Mouse (Mus musculus) adrenal gland, adult 2 months (tissue): Measurements from ENCODE around the gene Hipk4. TPM values are rescaled to one million over a fixed set of nuclear protein-coding genes. Genes with fewer than 3 reads are reported as not detected.

Experiments used
- polyA plus RNA-seq: library from polyadenylated mRNA; depleted of rRNA; stranded (reverse); fragments of >200 nt; gene quantifications from 2 replicates; pipeline ENCODE4 v1.2.3, GENCODE M21; 2012; rRNA removed
- total RNA-seq, 2 experiments: library from RNA; stranded (reverse); gene quantifications; 2 replicates each; pipeline ENCODE4 v1.2.3; 2021

Hipk4 gene
- total and polyA plus RNA-seq, 3 experiments = 0.21 to 0.82 (median 0.29) TPM

Other genes starting within 250 kb of the Hipk4 start
- gene Ltbp4, start 185.6 kb upstream of the Hipk4 start, total RNA-seq = 10 to 100 TPM; 70.3 to 94.7 TPM
- gene Ltbp4, start 185.6 kb upstream of the Hipk4 start, polyA plus RNA-seq = 253 and 263 TPM in 2 replicates
- 10 to 100 TPM; 11.3 to 22.5 TPM for gene Shkbp1, start 167.2 kb upstream of the Hipk4 start, total RNA-seq
- 60.8 and 74.5 TPM in 2 replicates for gene Shkbp1, start 167.2 kb upstream of the Hipk4 start, polyA plus RNA-seq
- 1 to 10 TPM in 1 of 2 experiments, not detected in 1; 6.3 TPM for gene Gm20479, start 165.8 kb upstream of the Hipk4 start, total RNA-seq
- gene Gm20479, start 165.8 kb upstream of the Hipk4 start, polyA plus RNA-seq = 0.28 TPM in 2 replicates
- gene Sptbn4, start 75.6 kb upstream of the Hipk4 start, total RNA-seq = 1 to 10 TPM; 1.5 to 1.9 TPM
- 0.84 and 2.3 TPM in 2 replicates for gene Sptbn4, start 75.6 kb upstream of the Hipk4 start, polyA plus RNA-seq
- 10 to 100 TPM; 48.4 to 51.1 TPM for gene Blvrb, start 75.3 kb upstream of the Hipk4 start, total RNA-seq
- gene Blvrb, start 75.3 kb upstream of the Hipk4 start, polyA plus RNA-seq = 70.2 and 86.2 TPM in 2 replicates
- 10 to 100 TPM; 11.6 to 21.0 TPM for gene Sertad3, start 49.5 kb upstream of the Hipk4 start, total RNA-seq
- gene Sertad3, start 49.5 kb upstream of the Hipk4 start, polyA plus RNA-seq = 20.0 and 20.9 TPM in 2 replicates
- 10 to 100 TPM; 17.9 to 25.6 TPM for gene Sertad1, start 36.4 kb upstream of the Hipk4 start, total RNA-seq
- gene Sertad1, start 36.4 kb upstream of the Hipk4 start, polyA plus RNA-seq = 57.7 and 60.5 TPM in 2 replicates
- 1 to 10 TPM; 1.4 to 4.0 TPM for gene Prx, start 23.9 kb upstream of the Hipk4 start, total RNA-seq
- gene Prx, start 23.9 kb upstream of the Hipk4 start, polyA plus RNA-seq = 2.0 and 2.2 TPM in 2 replicates
- 100 to 1,000 TPM; 111 to 179 TPM for gene Pld3, start 30.0 kb downstream of the Hipk4 start, total RNA-seq
- 202 and 253 TPM in 2 replicates for gene Pld3, start 30.0 kb downstream of the Hipk4 start, polyA plus RNA-seq
- 10 to 100 TPM; 12.8 to 15.9 TPM for gene 2310022A10Rik, start 30.0 kb downstream of the Hipk4 start, total RNA-seq
- gene 2310022A10Rik, start 30.0 kb downstream of the Hipk4 start, polyA plus RNA-seq = 22.5 and 27.7 TPM in 2 replicates
- 100 to 1,000 TPM; 219 to 227 TPM for gene Akt2, start 68.3 kb downstream of the Hipk4 start, total RNA-seq
- gene Akt2, start 68.3 kb downstream of the Hipk4 start, polyA plus RNA-seq = 128 and 143 TPM in 2 replicates
- not detected for gene Ttc9b, start 130.6 kb downstream of the Hipk4 start, total RNA-seq
- gene Ttc9b, start 130.6 kb downstream of the Hipk4 start, polyA plus RNA-seq = 0.06 and 0.48 TPM in 2 replicates
- 10 to 100 TPM; 21.9 to 35.1 TPM for gene Map3k10, start 151.3 kb downstream of the Hipk4 start, total RNA-seq
- gene Map3k10, start 151.3 kb downstream of the Hipk4 start, polyA plus RNA-seq = 65.4 and 93.7 TPM in 2 replicates
- gene Zfp607b, start 166.1 kb downstream of the Hipk4 start, total RNA-seq = 1 to 10 TPM in 1 of 2 experiments, under 1 TPM in 1; 0.81 to 1.7 TPM
- gene Zfp607b, start 166.1 kb downstream of the Hipk4 start, polyA plus RNA-seq = 0.10 and 0.31 TPM in 2 replicates
- gene Zfp60, start 208.1 kb downstream of the Hipk4 start, total RNA-seq = 10 to 100 TPM; 12.7 to 14.1 TPM
- 0.40 and 0.85 TPM in 2 replicates for gene Zfp60, start 208.1 kb downstream of the Hipk4 start, polyA plus RNA-seq